Mouse (Mus musculus): ENCODE data around the gene Smox. TPM values are rescaled to one million over a fixed set of nuclear protein-coding genes. Genes with fewer than 3 reads are reported as not detected.

Smox gene
- polyA plus RNA-seq (2021; fragmentation: Nextera tagmentation) = 30.4 and 36.2 TPM in 2 replicates
- long read RNA-seq, experiment 1, transcript Smox-201 (7 exons, 2,270 nt) = major isoform, 10 of 29 reads
- long read RNA-seq, experiment 1, partial matches to known transcripts = 3 of 29 reads
- long read RNA-seq, experiment 1, other reads (novel, unspliced or antisense) = 10 of 29 reads
- long read RNA-seq, experiment 2, transcript Smox-209 (6 exons, 1,919 nt) = minor isoform, 10 of 204 reads
- long read RNA-seq, experiment 2, transcript Smox-201 (7 exons, 2,270 nt) = major isoform, 104 of 204 reads
- long read RNA-seq, experiment 2, transcript Smox-207 (8 exons, 2,170 nt) = minor isoform, 10 of 204 reads
- long read RNA-seq, experiment 2, transcript Smox-202 (6 exons, 1,320 nt) = minor isoform, 9 of 204 reads
- long read RNA-seq, experiment 2, partial matches to known transcripts = 8 of 204 reads
- long read RNA-seq, experiment 2, other reads (novel, unspliced or antisense) = 51 of 204 reads

DNA sequence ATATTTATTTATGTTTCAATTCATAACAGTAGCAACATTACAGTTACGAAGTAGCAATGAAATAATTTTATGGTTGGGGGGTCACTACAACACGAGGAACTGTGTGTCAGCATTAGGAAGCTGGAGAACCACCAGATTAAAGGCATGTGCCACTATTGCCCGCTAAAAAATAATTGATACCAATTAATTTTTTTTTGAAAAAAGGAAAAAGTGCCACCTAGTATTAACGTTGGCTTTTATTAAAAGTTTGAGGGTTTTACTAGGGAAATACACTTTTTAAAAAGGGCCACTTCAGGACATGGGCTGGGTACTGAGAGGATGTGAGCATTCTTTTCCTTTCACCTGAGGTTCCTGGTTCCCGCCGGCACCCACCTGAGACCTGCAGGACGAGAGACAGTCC is at the start of gene Smox:
Smox (plus strand) TSS at position 301 of the 400 bp plus-strand sequence.

GRCm38 (mm10) chr2:131561891-131562585 is 70.7 kb downstream of the Smox start, which contains the start of gene Adra1d:
Adra1d (minus strand) TSS chr2:131562283.

Other genes with a start within 250 kb of the Smox start
- 9.5 and 10.0 TPM in 2 replicates for gene Pank2, start 229.0 kb upstream of the Smox start, polyA plus RNA-seq (2021; fragmentation: Nextera tagmentation)
- gene Rnf24, start 138.6 kb upstream of the Smox start, polyA plus RNA-seq (2021; fragmentation: Nextera tagmentation) = 16.0 and 18.6 TPM in 2 replicates
- 10.5 and 12.5 TPM in 2 replicates for gene Adra1d, start 70.8 kb downstream of the Smox start, polyA plus RNA-seq (2021; fragmentation: Nextera tagmentation)